Mouse (Mus musculus) spleen, postnatal 10 days (tissue): ENCODE measurements around the gene Slc25a34.

Source experiments
- DNase-seq, 2 experiments: peaks; one replicate each; pipeline ENCODE4 v3.0.0; 2021 to 2022; ENCODE audit warnings: low spot score in 2 of 2

Gene Slc25a34

DNA sequence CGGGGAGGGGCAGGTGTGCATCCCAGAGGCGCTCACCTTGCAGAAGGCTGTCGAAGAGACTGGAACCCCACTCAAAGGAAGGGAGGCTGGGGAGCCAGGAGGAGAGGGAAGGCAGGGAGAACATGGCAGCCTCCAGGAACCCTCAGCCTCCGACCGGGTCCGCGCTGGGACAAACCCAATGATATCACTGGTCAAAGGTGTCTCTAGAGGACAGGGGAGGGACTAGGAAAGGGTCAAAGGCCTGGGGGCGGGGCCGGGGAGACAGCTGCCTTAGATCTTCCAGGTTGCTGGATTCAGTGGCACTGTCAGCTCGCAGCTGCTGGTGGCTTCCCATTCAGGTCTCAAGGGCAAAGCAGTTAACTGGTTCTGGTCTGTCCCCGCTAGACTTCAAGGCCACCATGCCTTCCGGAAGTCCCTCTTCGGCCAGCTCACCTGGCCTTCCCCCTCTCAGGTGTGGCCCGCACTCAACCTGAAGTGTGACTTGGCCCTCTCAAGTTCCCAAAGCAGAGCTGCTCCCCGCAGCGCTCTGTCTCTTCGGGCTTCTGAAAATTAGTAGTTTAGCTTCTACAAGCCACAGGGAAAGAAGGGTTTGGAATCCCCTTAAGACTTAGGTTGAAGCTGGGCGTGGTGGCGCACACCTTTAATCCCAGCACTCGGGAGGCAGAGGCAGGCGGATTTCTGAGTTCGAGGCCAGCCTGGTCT, 5.6 kb downstream of the Slc25a34 start:
- DNase-seq = peak in 1 of 2 experiments; percentile 25

DNA sequence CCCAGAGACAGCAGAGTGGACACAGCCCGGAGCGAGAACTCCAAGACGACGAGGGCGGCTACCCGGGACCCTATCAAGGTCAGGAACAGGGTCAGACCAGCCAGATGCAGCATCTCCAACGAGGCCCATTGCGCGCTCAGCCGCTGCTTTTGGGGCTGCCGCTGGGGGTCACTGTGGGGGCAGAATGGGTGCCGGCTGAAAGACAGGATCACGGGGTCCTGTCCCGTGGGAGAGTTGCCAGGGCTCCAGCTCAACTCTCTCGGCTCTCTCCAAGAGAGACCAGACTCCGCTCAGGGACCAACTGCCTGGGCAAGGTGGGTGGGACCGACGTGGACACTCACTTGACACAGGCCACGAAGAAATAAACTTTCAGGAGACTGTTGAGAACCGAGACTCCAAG, 6.3 kb downstream of the Slc25a34 start:
- DNase-seq = peak; percentile 38 to 79

DNA sequence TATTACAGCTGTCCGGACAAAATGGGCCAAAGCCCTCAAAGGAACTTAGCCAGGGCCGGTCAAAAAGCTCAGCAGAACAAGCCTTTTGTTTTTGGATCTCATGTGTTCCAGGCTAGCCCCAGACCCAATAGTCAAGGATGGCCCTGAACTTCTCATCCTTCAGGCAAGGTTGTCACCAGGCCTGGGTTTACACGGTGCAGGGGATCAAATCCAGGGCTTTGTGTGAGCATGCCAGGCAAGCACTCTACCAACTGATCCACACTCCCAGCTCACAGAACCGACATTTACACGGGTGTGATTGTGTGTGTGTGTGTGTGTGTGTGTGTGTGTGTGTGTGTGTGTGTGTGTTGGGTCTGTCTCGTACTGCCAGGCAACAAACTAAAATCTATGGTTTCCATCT, 6.8 kb downstream of the Slc25a34 start:
- no peak for DNase-seq

DNA sequence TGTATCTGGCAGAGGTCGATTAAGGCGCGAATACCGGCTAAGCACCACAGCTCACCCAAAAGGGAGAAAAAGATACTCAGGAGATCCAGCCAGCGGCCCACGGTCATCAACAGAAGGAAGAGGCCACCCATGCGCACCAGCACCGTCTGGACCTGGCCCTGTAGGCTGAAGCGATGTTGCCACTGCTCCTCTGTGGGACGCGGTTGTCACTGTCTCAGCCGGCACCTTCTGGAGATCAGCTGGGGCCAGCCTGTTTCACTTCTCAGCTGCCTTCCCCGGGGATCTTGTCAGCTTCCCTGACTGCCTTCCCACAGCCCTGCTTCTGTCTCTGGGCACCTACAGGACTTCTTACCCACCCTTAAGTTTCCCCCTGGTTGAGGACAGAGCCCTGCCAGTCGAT, 8.7 kb downstream of the Slc25a34 start:
- DNase-seq = no peak

DNA sequence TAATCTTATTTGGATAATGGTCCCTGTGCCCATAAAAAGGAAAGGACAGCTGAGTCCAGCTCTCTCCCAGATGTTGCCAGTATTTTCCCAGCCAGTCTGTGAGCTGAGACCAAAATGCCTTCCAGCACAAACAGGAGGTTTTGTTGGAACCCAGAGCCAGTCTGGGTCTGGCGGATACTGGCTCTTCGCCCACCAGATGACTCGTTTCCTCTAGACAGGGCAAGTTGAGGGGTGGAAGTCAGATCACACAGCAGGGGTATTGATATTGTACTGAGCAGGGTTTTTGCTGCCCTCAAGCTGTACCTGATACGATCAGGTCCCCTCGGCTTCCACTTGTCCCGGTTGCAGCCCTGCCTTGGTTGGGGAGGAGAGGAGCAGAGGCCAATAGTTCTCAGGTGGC, 14.1 kb downstream of the Slc25a34 start:
- DNase-seq = no peak

DNA sequence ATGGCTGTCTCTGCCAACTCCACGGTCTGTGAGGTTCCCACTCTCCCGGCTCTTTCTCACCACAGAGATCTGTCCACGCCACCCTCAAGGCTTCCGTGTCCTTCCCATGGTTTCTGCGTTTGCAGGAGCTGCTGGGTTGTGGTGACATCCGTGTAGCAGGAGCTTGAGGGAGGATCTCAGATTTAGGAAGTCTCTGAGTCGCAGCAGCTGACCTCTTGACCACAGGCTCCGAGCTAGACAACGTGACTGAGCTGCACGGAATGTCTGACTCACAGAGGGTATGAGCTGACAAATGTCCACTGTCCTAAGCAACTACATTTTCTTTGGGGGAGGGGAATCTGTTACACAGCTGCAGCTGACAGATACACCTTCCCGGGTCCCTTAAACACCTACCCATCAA, 17.8 kb downstream of the Slc25a34 start, which contains the start of gene Fblim1:
Gene Fblim1, minus strand, starts transcription at position 236 of the 400 bp plus-strand sequence.
- DNase-seq = no peak

DNA sequence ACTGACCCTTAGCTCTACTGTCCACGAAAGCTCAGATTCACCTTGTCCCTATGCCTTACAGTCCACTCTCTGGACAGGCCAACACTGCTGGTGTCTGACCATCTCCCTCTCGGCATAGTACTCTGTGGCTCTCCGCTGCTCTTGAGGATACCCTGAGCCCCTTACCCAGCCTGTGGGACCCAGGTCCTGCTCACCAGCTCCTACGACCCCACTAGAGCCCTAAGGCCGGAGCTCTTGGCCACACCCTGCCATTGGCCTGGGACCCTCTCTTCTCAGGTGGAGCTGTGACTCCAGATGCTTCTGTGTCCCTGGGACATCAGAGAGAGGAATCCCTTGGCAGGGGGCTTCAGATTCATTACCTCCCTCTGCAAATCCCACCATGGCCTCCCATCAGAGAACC, 18.2 kb downstream of the Slc25a34 start:
- no peak for DNase-seq

DNA sequence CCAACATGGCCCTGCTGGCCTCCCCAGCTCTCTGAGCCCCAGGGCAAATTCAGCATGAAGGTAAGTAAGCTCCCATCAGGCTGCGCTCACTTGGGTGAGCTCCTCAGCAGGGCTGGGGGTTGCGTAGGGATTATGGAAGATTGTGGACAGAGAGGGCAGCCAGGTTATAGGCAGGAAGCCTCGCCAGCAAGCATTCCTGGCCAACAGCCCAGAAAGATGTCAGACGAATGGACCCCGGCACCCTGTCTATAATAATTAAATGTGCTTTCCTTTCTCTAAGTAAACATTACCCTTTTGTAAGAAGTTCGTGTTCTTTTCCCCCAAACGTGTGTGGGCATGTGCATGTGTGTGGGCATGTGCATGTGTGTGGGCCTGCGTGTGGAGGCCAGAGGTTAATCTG, 19.1 kb downstream of the Slc25a34 start:
- no peak for DNase-seq

DNA sequence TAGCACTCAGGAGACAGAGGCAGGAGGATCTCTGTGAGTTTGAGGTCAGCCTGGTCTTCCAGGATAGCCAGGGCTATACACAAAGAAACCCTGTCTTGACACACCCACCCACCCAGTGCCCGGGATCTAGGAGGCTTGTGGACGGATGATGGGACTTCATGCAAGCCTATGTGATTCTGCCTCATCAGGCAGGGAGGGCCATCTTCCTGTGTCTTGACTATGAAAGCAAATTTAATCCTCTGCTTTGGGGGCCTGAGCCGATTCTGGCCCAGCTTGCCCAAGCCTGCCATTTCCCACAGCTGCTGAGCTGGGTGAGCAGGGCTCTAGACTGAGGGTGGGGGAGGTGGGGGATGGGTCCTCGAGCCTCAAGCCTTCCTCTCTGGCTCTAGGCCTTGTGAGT, 19.7 kb downstream of the Slc25a34 start:
- DNase-seq = no peak

DNA sequence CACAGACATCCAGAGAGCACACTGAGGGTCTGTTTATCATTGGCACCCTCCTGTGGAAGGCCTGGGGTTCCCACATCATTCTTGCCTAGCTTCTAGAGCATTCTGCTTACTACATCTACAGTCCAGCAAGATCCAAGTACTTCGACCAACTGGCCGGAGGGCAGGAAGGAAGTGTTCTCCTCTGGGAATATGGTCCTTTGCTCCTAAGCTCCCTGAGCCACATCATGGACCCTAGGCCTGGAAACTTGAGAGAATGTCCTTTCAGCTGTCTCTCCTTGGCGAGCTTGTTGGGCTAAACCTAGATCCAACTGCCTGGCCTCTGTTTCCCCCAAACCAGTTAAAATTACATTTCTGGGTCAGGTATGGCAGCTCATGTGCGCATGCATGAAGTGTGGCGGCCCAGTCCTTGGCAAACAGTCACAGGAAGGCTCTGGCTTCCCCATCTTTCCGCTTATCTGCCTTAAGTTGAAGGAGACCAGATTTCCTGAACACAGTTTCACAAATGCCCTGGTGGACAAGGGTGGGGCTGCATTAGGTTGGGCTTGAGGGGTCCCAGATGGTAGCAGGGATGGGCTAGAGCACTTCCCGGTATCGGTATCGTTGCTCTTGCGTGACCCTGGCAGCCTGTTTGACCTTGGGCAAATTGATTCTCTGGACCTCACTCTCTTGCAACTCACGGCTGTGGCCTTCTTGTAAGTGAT, 20.9 kb downstream of the Slc25a34 start:
- no peak for DNase-seq

DNA sequence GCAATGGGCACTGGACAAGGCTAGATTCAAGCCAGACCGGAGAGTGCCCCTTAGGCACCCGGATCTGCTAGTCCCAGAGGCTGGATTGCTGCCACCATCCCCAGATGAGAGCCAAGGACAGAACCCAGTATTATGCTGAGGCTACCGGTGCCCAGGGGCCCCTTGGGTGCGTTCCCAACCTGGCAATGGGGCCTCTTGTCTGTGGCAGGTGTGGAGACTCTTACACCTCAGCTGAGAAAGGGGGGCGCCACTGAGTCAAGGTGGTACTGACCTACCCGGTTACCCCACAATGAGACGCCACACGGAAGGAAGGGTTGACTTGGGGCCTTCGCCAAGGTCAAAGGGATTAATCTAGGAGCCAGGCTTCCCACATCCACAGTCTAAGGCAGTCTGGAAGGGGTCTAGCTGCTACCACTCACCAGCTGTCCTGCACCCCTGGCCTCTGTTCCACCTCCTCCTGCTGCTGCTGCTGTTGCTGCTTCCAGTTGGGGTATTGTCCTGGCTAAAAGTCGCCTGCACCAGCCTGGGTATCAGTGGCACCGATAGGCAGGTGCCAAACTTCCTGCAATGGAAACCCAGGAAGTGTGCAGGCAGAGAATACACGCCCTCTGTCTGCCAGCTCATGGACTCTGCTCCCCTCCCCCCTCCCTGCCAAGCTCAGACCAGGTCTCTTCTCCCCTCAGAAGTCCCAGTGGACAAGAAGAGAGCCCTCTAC, 22.3 kb downstream of the Slc25a34 start:
- no peak for DNase-seq

DNA sequence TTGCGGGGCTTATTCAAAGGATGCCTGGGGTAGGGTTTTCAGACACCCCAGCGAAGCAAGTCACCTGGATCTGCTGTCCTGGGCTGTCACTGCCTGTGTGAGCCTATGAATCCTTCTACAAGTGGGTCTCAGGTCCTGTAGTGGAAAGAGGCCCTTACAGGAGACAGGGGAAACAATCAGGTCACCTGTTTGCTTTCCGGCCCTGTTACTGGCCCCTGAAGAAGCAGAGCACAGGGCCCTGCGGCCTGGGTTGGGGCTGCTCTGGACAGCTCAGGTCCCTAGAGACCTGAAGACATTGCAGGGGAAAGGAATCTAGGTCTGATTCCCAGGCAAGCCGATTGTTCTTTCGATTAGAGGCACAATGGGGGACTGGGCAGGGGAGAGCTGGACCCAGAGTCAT, 23.3 kb downstream of the Slc25a34 start:
- DNase-seq = no peak

DNA sequence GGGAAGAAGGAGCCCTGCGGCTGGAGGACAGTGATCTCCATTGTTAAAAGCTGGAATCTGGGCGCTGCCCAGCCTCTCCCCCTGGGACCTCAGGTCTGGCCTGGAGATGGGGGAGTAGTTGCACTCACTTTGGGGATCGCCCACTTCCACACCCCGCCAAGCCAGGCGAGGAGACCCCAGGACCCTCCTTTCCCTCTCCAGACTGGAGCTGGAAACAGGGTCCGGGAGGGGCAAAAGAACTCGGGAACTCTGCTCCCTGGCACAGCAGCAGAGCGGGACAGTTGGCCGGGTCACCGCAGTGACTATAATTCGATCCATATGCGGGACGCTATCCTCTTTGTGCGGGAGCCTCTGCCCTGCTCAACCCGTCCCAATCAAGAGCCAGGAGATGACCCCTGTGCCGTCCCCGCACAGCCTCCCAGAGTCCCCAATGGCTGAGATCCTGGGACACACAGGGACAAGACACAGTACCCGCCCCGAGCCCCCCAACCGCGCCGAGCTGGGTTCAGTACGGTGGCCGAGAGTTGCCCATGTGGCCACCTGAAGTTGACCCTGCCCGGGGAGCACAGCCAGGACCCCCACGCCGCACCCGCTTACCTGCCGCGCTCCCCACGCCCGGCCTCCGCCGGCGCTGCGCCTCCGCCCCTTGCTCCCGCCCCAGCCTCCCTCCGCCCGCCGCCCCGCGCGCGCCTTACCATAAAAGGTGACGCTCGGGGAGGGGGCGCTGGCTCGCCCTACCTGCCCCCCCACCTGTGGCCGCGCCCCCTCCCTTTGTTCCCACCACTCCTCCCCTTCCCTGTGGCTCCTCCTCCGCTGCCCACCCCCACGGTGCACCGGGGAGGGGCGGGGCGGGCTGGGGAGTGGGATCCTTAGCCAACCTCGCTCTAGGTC, 24.1 kb downstream of the Slc25a34 start:
- no peak for DNase-seq

DNA sequence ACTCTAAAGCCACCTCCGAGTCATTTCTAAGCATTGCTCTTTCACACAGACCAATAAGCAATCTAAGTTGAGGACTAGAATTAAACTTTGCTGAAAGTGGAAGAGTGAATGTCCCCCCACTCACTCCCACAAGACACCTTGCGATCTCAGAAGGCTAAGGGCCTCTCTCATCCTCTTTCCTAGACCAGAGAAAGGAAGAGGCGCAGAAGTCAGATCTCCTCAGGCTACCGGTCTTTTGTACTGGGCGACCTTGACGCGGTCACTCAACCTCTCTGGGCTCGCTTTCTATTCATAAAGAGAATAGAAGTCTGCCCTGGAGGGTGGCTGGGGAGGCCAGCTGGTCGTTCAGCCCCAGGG, 24.7 kb downstream of the Slc25a34 start:
- DNase-seq = no peak

DNA sequence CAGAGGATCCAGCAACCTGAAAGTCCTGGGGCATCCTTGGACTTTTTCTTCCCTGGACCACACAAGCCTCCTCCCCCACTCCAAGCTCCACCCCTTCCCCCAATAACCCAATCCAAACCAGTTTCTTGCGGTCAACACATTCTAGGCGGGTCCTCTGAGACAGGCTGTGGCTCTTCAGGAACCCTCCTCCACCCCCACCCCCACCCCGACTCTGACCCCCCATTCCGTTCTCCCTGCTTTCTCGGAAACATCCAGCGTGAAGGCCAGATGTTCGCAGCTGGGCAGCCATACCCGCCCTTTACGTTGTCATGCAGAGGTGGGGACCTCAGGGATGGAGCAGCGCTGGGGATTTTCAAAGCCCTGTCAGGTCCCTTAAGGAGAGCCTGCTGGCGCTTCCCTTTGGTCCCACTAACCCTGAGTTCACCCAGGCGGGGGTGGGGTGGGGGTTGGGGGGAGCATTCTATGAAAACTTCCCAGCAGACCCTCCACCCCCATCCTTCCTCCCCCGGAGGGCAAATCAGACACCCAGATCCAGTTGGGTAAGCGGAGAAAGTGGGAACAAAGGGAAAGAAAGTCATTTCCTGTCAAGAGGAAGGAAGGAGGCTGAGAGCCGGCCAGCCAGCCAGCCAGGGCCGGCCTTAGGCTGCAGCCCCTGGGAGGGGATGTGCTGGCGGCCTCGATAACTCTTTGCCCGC, 25.3 kb downstream of the Slc25a34 start:
- DNase-seq = no peak

DNA sequence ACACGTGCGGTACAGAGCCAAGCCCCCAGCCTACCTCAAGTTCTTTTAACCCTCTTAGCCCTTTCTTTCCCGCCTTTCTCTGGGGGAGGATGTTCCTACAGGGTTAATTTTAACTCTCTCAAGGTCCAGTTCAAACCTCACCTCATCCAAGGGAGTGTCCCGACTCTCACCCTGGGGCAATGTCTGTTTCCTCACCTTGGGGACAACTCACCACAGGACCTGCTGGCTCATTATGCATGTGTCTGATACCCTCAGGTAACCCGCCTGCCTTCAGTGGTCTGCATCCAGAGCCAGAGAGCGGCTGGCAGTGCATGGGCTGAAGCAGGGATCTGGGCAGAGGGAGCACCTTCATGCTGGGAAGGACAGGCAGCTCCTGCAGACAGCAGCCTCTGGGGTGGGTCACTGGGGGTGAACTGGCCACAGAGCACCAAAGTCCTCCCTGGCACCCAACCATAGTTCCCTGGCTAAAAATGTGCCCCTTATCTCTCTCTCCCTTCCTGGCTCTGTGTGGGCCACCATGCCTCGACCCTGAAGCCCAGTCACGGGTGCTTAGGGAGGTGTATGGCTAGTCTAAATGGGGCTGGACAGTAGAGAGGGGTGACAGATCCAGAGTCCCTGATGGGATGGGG, 26.8 kb downstream of the Slc25a34 start:
- no peak for DNase-seq

DNA sequence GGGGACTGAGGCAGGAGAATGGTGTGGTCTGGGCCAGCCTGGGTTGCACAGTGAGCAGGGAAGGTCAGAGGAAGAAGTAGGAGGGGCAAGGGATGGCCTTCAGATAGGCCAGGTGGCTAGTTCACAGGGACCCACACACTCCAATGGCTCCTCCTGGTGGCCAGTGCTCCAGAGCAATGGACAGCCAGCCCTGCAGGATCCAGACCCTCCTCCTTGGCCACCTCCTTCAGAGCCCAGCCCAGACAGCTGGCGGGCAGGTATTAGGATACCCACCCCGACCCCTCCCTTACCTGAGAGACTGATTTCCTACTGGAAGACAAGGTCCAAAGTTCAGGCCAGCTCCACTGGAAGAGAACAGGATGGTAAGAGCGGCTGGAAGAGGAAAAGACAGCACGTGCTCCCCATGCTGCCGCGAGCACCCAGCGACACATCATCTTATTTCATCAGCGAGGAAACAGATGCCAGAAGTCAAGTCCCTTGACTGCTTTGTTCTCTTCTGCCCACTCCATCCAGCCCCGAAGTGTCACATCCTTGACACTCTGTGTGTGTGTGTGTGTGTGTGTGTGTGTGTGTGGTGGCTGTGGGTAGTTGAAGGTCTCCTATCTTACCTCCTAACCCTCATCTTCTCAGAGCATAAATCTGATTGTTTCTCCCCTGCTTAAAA, 27.9 kb downstream of the Slc25a34 start:
- DNase-seq = no peak

DNA sequence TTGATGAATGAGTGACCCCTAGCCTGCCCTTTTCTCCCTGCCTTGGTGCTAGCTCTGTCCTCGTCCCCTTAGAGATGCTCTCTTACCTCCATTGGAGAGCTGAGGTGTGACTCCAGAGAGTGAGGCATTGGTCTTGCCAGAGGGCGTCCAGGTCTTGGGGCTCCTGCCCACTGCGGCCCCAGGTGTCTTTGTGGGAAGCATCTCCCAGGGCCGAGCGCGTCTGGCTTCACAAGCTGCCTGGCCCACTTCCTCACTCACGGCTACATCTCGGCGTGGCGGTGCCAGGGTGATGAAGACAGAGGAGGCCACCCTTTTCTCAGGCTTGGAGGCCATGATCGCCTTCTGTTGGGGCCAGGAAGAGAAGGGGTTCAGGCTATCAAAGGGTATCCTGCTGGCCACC, 28.5 kb downstream of the Slc25a34 start:
- DNase-seq = no peak

DNA sequence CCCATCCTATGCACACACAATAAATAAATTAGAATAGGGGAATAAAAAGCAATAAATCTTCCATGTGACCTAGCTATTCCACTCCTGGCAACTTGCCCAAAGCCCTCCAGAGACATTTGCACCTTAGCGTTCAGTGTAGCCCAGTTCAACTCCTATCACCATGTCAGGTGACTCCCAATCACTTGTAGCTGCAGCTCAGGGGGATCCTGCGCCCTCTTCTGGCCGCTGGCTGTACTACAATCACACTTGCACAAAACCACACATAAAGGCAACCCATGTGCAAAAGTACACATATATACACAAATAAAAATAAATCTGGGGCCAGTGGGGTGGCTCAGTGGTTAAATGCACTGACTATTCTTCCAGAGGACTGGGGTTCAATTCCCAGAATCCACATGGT, 32.1 kb downstream of the Slc25a34 start:
- peak; percentile 33 to 72 for DNase-seq

DNA sequence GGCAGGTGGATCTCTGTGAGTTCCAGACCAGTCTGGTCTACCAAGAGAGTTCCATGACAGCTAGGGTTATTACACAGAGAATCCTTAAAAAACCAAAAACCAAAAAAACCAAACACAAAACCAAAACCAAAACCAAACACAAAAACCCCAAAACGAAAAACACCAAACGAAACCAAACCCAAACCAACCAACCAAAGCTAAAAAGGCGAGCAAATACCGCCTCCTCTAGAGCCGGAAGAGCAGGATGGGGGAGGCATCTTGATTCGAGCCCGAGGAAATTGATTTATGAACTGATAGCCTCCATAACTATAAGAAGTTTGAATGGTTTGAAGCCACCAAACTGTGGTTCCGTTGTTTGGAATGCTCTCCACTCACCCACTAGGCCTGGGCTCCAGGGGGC, 39.7 kb downstream of the Slc25a34 start:
- no peak for DNase-seq
